Mouse (Mus musculus) small intestine, adult 10 weeks (tissue): ENCODE data around the gene H1foo. TPM values are rescaled to one million over a fixed set of nuclear protein-coding genes. Genes with fewer than 3 reads are reported as not detected.

Experiments used
- polyA plus RNA-seq: library from polyadenylated mRNA; stranded (reverse); fragments of 350-450 nt; fragmentation: Illumina TruSeq; extraction: RNeasy Lipid Tissue Mini Kit (QIAGEN cat#74804); gene quantifications from one replicate; pipeline ENCODE4 v1.2.3, GENCODE M21; 2014; ENCODE audit warnings: low replicate concordance

H1foo gene
- polyA plus RNA-seq: not detected

DNA sequence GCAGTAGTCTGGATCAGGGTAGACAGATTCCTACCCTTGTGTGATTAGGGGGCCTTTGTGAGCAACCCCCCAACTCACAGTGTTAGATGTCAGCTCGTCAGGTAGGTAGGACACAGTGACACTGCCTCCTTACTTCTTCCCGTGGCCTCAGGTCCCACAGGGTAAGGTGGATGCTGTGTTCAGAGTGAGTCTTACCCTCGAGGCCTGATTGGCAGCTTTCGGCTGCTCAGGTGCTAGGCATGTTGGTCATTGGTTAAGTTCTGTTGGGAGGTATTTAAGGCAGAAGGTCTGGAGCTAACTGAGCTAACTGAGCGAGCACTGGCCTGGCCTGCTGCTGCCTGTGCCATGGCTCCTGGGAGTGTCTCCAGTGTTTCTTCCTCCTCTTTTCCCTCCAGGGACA lies at the start of gene H1foo:
Gene H1foo (plus strand): TSS at position 301 of the 400 bp plus-strand sequence.

DNA sequence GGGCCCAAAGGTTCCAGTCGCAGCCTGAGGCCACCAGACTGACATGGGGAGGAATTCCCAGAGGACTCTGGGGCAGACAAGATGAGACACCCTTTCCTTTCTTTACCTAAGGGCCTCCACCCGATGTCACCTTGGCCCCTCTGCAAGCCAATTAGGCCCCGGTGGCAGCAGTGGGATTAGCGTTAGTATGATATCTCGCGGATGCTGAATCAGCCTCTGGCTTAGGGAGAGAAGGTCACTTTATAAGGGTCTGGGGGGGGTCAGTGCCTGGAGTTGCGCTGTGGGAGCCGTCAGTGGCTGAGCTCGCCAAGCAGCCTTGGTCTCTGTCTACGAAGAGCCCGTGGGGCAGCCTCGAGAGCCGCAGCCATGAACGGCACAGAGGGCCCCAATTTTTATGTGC lies 13.1 kb upstream of the H1foo start, which contains the start of gene Rho:
Gene Rho (plus strand): TSS at position 110 of the 400 bp plus-strand sequence.

DNA sequence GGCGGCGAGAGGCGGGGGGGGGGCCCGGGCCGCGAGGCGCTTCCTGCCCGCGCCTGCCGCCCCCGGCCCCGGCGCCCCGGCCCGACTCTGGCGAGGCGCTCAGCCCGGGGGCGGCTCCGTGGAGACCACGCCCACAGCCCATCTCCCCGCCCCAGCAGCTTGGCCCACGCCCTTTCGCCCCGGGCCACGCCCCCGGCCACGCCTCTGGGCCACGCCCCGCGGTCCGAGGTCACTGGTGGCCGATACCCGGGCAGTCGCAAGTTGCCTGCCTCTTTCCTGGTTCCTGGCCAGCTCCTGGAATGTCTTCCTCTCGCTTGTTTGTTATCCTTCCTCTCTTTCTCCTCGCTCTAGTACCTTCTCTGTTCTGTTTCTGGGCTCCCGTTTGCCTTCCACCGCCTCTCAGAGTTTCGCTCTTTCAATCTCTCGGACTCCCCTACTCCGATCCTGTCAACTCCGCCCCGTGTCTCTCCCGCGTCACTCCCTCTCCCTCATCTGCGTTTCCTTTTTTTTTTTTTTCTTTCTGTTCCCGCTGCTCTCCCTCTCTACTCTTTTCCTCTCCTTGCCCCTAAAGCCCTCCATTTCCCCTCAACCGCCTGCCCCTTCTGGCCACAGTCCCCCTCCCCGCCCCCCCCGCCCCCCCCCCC lies 50.3 kb downstream of the H1foo start, which contains the start of gene Plxnd1:
Gene Plxnd1 (minus strand): TSS at position 129 of the 644 bp plus-strand sequence.

Other genes starting within 250 kb of the H1foo start
- not detected for gene Tmem40, start 182.5 kb upstream of the H1foo start, polyA plus RNA-seq
- gene Cand2, start 170.4 kb upstream of the H1foo start, polyA plus RNA-seq: 2.0 TPM
- 33.6 TPM for gene Rpl32, start 136.2 kb upstream of the H1foo start, polyA plus RNA-seq
- gene Efcab12, start 106.5 kb upstream of the H1foo start, polyA plus RNA-seq: not detected
- 4.5 TPM for gene Mbd4, start 91.6 kb upstream of the H1foo start, polyA plus RNA-seq
- gene Ift122, start 91.5 kb upstream of the H1foo start, polyA plus RNA-seq: 0.85 TPM
- not detected for gene Rho, start 13.2 kb upstream of the H1foo start, polyA plus RNA-seq
- gene Plxnd1, start 50.1 kb downstream of the H1foo start, polyA plus RNA-seq: 0.19 TPM
- gene Tmcc1, start 248.5 kb downstream of the H1foo start, polyA plus RNA-seq: 27.4 TPM